Mouse (Mus musculus) layer of hippocampus, postnatal 25 days (tissue): ENCODE measurements at regions not wholly inside any gene's neighbourhood (a gene's known extent, or its start where the extent isn't known, plus 50 kb on each side); places are given as distances from the start of the nearest gene placed in this dataset.

Experiments
- DNase-seq, 2 experiments: peaks; one replicate each; pipeline ENCODE4 v3.0.0; 2022; ENCODE audit warnings: mixed read lengths in 2 of 2, low spot score in 1 of 2; ENCODE audit errors: extremely low spot score in 1 of 2

GRCm38 (mm10) chr6:51036074-51036473 is 381.8 kb upstream of the Npvf start:
- DNase-seq = no peak

- no peak for DNase-seq
Measured at GRCm38 (mm10) chr6:51036553-51036952, 382.3 kb upstream of the Npvf start.

DNA sequence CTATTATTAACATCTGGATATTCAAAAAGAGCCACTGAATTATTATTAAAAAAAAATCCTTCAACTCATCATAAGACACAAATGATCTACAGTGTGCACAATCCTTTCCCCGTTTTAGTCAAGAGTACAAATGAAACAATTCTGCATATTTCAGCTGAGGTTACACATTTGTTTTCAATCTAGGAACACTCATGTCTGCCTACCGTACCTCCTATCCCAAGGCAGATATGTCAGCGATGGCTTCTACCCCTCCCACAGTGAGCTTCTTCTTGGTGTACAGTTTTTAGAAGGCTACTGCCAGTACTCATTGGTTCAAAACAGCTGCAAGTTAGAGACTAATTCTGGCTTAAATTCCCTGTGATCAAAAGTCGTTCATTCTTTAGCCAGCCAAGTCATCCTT is 382.7 kb upstream of the Npvf start:
- no peak for DNase-seq

DNA sequence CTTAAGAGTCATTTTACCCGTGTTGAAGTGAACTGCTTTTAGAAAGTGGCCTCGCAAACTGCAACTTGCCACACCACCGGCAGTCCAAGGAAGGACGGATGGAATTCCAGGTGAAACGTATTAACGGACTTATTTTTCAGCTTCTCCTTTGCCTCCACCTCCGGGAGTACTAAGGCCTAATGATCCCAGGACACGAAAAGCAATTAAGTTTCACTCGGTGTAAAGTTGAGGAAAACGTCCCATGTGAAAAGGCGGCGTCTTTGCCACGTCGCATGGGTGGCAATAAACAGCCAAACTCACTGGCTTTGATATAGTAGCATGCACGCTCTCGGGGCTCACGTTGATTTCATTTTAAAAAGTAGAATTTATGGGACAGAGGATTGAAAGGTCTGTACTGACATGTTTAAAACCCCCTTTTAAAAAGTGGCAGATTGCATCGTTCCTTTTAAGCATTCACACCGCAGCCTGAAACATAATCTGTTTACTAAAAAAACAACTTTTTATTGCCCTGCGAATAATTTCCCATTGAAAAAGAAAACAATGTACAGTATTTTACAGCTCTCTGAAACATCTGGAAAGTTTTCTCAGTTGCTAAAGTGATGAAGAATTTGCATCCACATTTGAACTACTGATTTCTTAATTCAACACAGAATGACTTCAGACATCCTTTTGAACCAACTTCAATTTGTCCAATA is 385.4 kb upstream of the Npvf start:
- DNase-seq = no peak

DNA sequence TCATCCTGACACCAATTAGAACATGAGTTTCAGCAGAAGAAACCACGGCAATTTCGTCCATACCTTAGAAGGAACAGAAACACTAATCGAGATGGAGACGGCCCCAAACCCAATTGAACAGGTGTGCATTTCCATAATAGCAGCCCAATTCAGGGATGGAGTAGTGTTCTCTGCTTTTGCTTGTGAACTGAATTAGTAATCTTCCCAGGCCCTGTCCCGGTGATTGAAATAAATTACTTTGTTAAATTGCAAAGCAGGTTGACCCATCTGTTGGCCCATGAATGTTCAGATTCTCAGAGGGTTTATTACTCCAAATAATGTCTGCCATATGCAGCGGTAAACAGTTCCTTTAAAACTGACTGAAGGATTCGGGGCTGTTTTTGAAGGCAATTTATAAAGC is 388.5 kb upstream of the Nfe2l3 start:
- DNase-seq = no peak

GRCm38 (mm10) chr6:51044873-51045272 is 387.6 kb upstream of the Nfe2l3 start:
- no peak for DNase-seq

DNA sequence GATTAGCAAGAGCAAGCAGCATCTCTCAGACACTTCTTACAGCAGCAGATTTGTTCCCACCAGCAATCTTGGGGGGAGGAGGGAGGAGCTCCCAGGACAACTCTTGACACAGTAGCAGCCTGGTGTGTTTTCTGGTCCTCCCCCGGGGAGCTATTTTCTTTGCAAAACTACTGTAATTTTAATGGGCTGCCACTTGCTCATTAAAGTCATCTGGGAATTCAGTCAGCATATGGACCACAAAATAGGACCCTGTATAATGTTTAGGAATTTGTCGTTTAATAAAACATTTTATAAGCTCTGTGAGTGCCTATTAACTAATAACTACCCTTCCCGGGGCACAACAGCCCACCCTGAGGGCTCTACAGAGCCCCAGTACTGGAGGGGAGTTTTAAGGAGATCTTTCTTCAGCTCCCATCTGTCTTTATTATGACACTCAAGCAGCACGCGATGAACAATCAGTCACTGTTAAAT is 380.0 kb upstream of the Nfe2l3 start:
- no peak for DNase-seq

DNA sequence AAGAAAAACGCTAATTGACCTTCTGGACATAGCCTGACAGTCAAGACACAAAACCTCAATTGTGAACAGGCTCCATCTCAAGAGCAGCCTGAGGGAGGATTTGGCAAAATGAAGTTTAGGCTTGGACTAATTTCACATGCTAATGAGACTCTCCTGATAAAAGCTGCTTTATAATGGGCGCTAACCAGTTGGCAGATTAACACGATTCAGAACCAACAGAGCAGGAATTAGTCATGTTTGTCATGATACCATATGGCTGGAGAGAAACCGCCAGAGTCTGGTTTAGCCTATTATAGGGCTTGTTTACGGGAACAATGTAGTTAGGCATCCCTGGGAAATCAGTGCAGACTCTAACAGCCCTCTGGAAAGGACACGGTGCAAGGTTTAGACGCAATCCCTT is 375.2 kb upstream of the Nfe2l3 start:
- DNase-seq = no peak

- no peak for DNase-seq
Measured at GRCm38 (mm10) chr6:51059923-51060847, 372.3 kb upstream of the Nfe2l3 start.

DNA sequence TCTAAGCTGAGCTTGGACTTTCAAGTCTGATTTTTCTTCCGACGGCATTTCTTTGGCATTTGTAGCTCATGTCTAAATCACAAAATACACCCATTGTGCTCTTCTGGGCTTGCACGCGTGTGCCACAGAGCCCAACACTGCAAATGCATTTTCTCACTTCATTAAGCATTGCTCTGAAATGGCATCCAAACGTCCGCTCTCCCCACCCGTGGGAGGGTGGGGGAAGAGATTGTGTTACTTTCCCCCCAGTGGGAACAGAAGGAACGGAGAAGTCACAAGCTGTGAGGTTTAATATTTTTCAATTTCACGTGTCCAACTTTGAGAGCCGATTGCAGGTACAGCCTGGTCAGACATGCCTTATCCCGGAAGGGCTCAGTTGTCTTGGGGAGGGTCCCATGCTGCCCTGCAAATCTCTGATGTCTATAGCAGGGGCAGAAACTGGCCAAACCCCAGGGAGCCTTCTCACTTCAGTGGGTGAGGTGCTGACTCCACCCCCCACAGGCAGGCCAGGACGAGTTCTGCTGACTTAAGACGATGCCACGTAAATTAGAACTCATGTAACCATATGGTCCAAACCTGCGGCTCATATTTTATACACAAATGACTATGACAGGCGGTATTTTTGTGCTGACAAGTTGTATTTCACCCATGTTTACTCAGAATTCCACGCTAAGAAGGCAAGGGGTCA is 371.5 kb upstream of the Nfe2l3 start:
- no peak for DNase-seq

DNA sequence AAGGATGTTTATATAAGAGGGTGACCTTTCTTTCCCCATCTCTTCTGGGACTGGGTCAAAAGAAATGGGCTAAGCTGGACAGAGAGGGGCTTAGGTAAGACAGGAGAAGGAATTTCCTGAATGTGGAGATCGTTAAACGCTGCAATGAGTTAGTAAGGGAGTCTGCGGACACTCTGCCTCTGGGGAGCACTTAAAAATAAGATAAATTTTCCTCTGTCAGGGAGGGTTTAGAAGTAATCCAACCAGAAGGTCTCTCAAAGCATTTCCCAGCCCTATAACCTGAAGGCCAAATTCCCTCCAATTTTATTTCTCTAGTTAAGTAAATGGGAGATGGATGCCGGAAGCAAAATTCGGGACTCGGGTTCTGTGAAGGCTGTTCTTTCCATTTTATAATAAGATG is 367.3 kb upstream of the Nfe2l3 start:
- DNase-seq = no peak

DNA sequence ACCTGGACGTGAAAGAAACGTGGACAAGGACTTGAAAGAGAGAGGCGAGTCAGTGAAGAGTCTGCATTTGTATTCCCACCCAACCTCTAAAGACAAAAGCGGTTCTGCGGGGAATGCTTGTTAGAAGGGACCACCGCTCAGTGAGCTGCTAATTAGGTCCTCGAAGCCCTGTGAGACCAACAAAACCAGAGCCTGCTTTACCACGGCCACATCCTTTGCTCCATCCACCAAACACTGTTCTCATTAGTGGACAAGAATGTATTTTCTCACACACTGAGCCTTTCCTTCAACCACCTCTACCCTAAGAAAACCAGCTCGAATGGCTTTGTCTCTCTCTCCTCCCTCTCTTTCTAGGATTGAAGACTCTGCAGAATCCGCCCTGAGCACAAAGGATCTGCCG is 365.1 kb upstream of the Nfe2l3 start:
- no peak for DNase-seq

DNA sequence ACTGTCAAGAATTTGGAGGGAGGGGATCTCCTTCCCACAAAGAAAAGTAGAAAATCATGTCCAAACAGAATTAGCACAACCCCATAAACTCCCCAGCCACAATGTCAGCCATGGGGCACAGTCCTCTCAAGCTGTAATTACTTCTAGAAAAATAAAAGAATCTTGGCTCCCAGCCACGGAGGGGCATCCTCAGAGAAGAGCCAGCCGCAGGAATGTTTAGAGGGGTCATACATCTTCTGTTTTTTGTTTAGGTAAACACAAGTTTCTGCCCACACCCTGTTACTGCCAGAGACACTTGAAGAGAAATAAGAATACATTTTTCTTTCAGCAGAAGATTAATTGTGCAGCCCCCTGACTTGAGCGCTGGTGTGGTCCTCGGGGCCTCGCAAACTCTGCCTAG is 362.5 kb upstream of the Nfe2l3 start:
- DNase-seq = no peak

- no peak for DNase-seq
Measured at GRCm38 (mm10) chr6:51071243-51071642, 361.2 kb upstream of the Nfe2l3 start.

DNA sequence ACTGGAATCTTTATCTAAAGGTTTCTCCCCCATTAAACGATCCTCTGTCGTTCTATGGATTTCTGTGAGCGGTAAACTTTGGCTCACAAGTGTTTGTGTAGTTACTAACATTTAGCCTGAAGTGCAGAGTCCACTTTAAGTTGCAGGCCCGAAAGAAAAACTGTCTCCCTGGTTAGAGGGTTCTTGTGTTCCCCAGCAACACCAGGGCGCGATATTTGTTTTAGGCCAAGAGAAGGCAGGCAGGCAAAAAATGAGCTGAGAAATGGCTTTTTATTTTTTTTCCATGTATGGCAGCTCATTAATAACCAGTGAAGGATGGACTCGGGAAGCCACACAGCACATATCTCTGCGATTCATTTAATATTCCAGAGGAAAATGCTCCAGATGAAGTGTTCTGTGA is 357.4 kb upstream of the Nfe2l3 start:
- DNase-seq = no peak

DNA sequence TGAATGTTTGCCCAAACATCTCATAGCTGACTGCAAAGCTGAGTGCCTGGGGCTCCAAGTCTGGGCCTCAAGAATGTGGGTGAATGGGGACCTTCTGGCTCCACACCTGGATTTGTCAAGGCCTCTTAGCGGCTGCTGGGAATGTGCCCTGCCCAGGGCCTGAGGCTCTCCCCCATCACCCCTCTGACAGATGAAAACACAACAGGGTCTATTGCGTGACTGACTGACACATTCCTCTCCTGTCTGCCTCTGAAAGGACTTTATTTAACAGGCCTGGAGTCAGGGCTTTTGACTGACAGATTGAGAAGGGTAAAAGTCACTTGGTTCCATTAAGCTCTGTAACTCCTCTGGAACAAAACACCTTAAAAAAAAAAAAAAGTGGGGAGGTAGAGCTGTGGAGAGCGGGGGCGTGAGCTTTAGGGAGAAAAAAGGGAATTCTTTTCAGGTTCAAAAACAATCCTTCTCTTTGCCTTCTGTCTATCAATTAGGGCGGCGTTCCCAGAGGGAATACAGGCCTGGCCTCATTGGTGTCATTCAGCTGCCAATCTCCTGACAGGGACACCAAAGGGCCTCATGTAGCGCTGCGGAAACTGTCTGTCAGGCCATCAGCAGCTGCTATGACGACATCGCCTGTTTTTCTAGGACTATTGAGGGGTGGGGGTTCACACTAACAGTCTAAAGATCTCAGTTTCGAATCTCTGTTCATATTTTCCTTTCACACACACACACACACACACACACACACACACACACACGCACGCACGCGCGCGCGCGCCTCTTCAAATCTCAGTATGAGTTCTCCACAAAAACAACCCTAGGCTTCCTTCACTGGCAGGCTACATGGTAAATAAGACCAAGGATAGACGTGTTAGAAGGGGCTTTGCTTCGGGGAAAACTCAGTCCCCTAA is 355.4 kb upstream of the Nfe2l3 start:
- no peak for DNase-seq

GRCm38 (mm10) chr6:51077769-51078096 is 354.7 kb upstream of the Nfe2l3 start:
- no peak for DNase-seq

- DNase-seq = no peak
Measured at GRCm38 (mm10) chr6:51078353-51078966, 354.0 kb upstream of the Nfe2l3 start.

DNA sequence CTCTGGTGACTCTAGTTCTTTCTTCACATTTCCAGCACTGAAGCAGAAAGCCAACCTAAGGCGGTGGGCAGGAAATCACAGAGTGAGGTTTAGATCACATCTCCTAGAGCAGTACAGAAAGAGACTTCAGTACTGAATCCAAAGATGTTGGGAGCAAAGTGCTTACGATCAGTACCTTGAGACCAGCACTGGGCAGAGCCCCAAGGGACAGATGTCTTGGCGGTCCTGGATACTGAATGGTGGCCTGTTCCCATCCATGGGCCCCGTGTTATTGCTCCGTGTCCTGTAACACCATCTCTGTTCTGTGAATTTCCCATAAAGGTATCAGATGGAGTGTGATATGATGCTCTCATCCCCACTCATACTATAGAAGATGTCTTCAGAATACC is 353.5 kb upstream of the Nfe2l3 start:
- DNase-seq = no peak

DNA sequence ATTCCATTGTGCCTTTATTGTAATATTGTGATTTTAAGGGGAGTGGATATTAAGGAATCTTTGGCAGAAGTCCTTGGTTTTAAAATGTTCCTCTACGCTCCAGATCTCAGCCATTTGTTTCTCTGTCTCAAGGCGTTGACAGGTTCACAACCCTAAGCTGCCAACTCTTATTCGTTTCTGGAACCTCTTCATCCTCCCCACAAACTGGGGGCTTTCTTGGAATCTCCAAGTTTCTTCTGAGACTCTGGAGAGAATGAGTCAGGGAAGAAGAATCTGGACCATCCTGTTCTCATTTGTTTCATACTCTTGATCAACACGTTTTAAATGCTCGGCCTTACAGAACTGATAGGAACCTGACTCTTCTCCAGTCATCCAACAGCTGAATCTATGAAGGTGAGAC is 351.4 kb upstream of the Nfe2l3 start:
- no peak for DNase-seq
